Mouse (Mus musculus) G1E (cell line): ENCODE measurements around the gene Kcnip4.

Experiments
- CTCF ChIP-seq: IDR thresholded peaks from 2 replicates; pipeline ENCODE4 v1.5.1; 2012; ENCODE audit warnings: low read depth, low read length, inconsistent platforms, mixed read lengths
- GATA1 ChIP-seq: IDR thresholded peaks from 2 replicates; pipeline ENCODE4 v1.6.1; 2012; ENCODE audit warnings: borderline replicate concordance, low read length, inconsistent platforms, mixed read lengths

- TF ChIP-seq CTCF (no peak), GATA1 (no peak)
Observed at GRCm38 (mm10) chr5:49529362-49529761, 4.7 kb upstream of the Kcnip4 start.
